Mouse (Mus musculus) forebrain, embryonic 10.5 days (tissue): ENCODE data around the gene Dusp2. TPM values are rescaled to one million over a fixed set of nuclear protein-coding genes. Genes with fewer than 3 reads are reported as not detected.

ENCODE experiments used
- DNase-seq: peaks from one replicate; pipeline ENCODE4 v3.0.0-alpha.2; 2017; ENCODE audit warnings: low spot score; ENCODE audit errors: extremely low spot score
- H3K27ac ChIP-seq: fragments of 300-500 bp; sonication (generic); 2 replicates; pipeline ENCODE4 v1.5.1; 2016; ENCODE audit warnings: mild to moderate bottlenecking
- H3K27me3 ChIP-seq: fragments of 300-500 bp; sonication (generic); 2 replicates; pipeline ENCODE4 v1.6.1; 2016; ENCODE audit warnings: mild to moderate bottlenecking; ENCODE audit not compliant: poor library complexity, severe bottlenecking
- H3K36me3 ChIP-seq: fragments of 300-500 bp; sonication (generic); replicated peaks from 2 replicates; pipeline ENCODE4 v1.6.1; 2016; ENCODE audit warnings: mild to moderate bottlenecking, moderate library complexity
- H3K4me1 ChIP-seq: fragments of 300-500 bp; sonication (generic); 2 replicates; pipeline ENCODE4 v1.6.1; 2016
- H3K4me3 ChIP-seq: fragments of 300-500 bp; sonication (generic); 2 replicates; pipeline ENCODE4 v1.5.1; 2016; ENCODE audit warnings: mild to moderate bottlenecking, moderate library complexity
- H3K9me3 ChIP-seq: fragments of 300-500 bp; sonication (generic); 2 replicates; pipeline ENCODE4 v1.6.1; 2016; ENCODE audit warnings: mild to moderate bottlenecking, moderate library complexity
- WGBS: fragments of 180-500 bp; shearing (Covaris S2); methylation state at CpG from one replicate; pipeline ENCODE4 v1.1.7; 2016; 5-methylcytosine and 5-hydroxymethylcytosine counted together
- polyA plus RNA-seq: library from polyadenylated mRNA; unstranded; fragments of >200 nt; fragmentation: Nextera tagmentation; extraction: Ambion mirVana; gene quantifications from 2 replicates; pipeline ENCODE4 v1.2.1, GENCODE M21; 2016

The Dusp2 gene
- polyA plus RNA-seq, 1 experiment from 2014 or later: 4.1 TPM

GRCm38 (mm10) chr2:127374131-127374530, 38.2 kb downstream of the Dusp2 start:
- DNase-seq: no peak
- H3K4me3 ChIP-seq: no peak overlapping the region
- H3K27me3 ChIP-seq: peaks cover 3% of the 10 kb centered on the region; the same call in 1 of the 2 replicates
- no peaks in the 10 kb centered on the region for H3K9me3 ChIP-seq
- H3K36me3 ChIP-seq: no peaks in the 10 kb centered on the region
- H3K27ac ChIP-seq: no peak overlapping the region
- WGBS: 91% methylated on average over 3 of the region's 3 CpGs
- peaks cover 25% of the 10 kb centered on the region for H3K4me1 ChIP-seq

GRCm38 (mm10) chr2:127375087-127375486, 39.1 kb downstream of the Dusp2 start:
- H3K27ac ChIP-seq: 0 out of 2 replicates have a peak overlapping the region, but pooled peaks have one; percentile 4
- 80% methylated on average over 3 of the region's 3 CpGs for whole genome bisulfite sequencing

GRCm38 (mm10) chr2:127375759-127376341, 39.9 kb downstream of the Dusp2 start:
- no peak overlapping the region for H3K4me3 ChIP-seq
- no peaks in the 10 kb centered on the region for H3K9me3 ChIP-seq
- 63% methylated on average over 7 of the region's 7 CpGs for WGBS
- no peak for DNase-seq
- H3K4me1 ChIP-seq: peaks cover 22% of the 10 kb centered on the region
- no peaks in the 10 kb centered on the region for H3K36me3 ChIP-seq
- H3K27me3 ChIP-seq: no peaks in the 10 kb centered on the region
- 0 out of 2 replicates have a peak overlapping the region, but pooled peaks have one; percentile 41 for H3K27ac ChIP-seq

More at GRCm38 (mm10) chr2:127375087-127375486, 39.1 kb downstream of the Dusp2 start:
- H3K9me3 ChIP-seq: no peaks in the 10 kb centered on the region
- no peaks in the 10 kb centered on the region for H3K27me3 ChIP-seq
- no peaks in the 10 kb centered on the region for H3K36me3 ChIP-seq
- H3K4me3 ChIP-seq: no peak overlapping the region
- peaks cover 25% of the 10 kb centered on the region for H3K4me1 ChIP-seq
- no peak for DNase-seq

GRCm38 (mm10) chr2:127376423-127377051, 40.6 kb downstream of the Dusp2 start:
- H3K27me3 ChIP-seq: no peaks in the 10 kb centered on the region
- H3K4me1 ChIP-seq: peaks cover 15% of the 10 kb centered on the region
- H3K27ac ChIP-seq: no peak overlapping the region
- DNase-seq: no peak
- no peak overlapping the region for H3K4me3 ChIP-seq
- H3K9me3 ChIP-seq: no peaks in the 10 kb centered on the region
- H3K36me3 ChIP-seq: no peaks in the 10 kb centered on the region
- WGBS: 78% methylated on average over 6 of the region's 6 CpGs

GRCm38 (mm10) chr2:127377942-127378610, 42.1 kb downstream of the Dusp2 start:
- Histone ChIP-seq H3K27me3 (no peaks in the 10 kb centered on the region), H3K27ac (no peak overlapping the region), H3K36me3 (no peaks in the 10 kb centered on the region), H3K4me3 (no peak overlapping the region), H3K9me3 (no peaks in the 10 kb centered on the region), H3K4me1 (peaks cover 14% of the 10 kb centered on the region)
- 71% methylated on average over 7 of the region's 7 CpGs for WGBS
- no peak for DNase-seq

- Histone ChIP-seq H3K4me3 (no peak overlapping the region), H3K4me1 (peaks cover 14% of the 10 kb centered on the region), H3K36me3 (no peaks in the 10 kb centered on the region), H3K27ac (no peak overlapping the region), H3K9me3 (no peaks in the 10 kb centered on the region), H3K27me3 (no peaks in the 10 kb centered on the region)
- no peak for DNase-seq
- 80% methylated on average over 7 of the region's 7 CpGs for WGBS
Measured at GRCm38 (mm10) chr2:127378611-127378990, 42.6 kb downstream of the Dusp2 start.

- H3K9me3 ChIP-seq: no peaks in the 10 kb centered on the region
- no peaks in the 10 kb centered on the region for H3K36me3 ChIP-seq
- 87% methylated on average over 3 of the region's 3 CpGs for WGBS
- H3K4me3 ChIP-seq: no peak overlapping the region
- DNase-seq: no peak
- no peak overlapping the region for H3K27ac ChIP-seq
- H3K27me3 ChIP-seq: no peaks in the 10 kb centered on the region
- peaks cover 14% of the 10 kb centered on the region for H3K4me1 ChIP-seq
Measured at GRCm38 (mm10) chr2:127379250-127379649, 43.3 kb downstream of the Dusp2 start.

GRCm38 (mm10) chr2:127383881-127384280, 47.9 kb downstream of the Dusp2 start:
- WGBS: 78% methylated on average over 7 of the region's 7 CpGs
- H3K4me1 ChIP-seq: no peaks in the 10 kb centered on the region
- no peaks in the 10 kb centered on the region for H3K27me3 ChIP-seq
- H3K4me3 ChIP-seq: no peak overlapping the region
- no peaks in the 10 kb centered on the region for H3K36me3 ChIP-seq
- H3K9me3 ChIP-seq: no peaks in the 10 kb centered on the region
- DNase-seq: no peak
- H3K27ac ChIP-seq: no peak overlapping the region

GRCm38 (mm10) chr2:127387521-127387920, 51.6 kb downstream of the Dusp2 start:
- H3K4me1 ChIP-seq: no peaks in the 10 kb centered on the region
- H3K27me3 ChIP-seq: no peaks in the 10 kb centered on the region
- no peak for DNase-seq
- H3K27ac ChIP-seq: no peak overlapping the region
- H3K9me3 ChIP-seq: no peaks in the 10 kb centered on the region
- 90% methylated on average over 2 of the region's 2 CpGs for WGBS
- H3K4me3 ChIP-seq: no peak overlapping the region
- H3K36me3 ChIP-seq: no peaks in the 10 kb centered on the region

Other genes with a start within 250 kb of the Dusp2 start
- 124 and 126 TPM in 2 replicates for gene Ncaph, start 202.2 kb upstream of the Dusp2 start, polyA plus RNA-seq
- 17.6 and 18.3 TPM in 2 replicates for gene Itpripl1, start 192.7 kb upstream of the Dusp2 start, polyA plus RNA-seq
- gene 1810024B03Rik, start 127.9 kb upstream of the Dusp2 start, polyA plus RNA-seq: 2.5 and 3.2 TPM in 2 replicates
- gene Snrnp200, start 127.8 kb upstream of the Dusp2 start, polyA plus RNA-seq: 112 and 115 TPM in 2 replicates
- gene Ciao1, start 88.3 kb upstream of the Dusp2 start, polyA plus RNA-seq: 44.3 and 50.5 TPM in 2 replicates
- gene Tmem127, start 88.3 kb upstream of the Dusp2 start, polyA plus RNA-seq: 22.5 and 24.4 TPM in 2 replicates
- 85.6 and 88.1 TPM in 2 replicates for gene Stard7, start 65.9 kb upstream of the Dusp2 start, polyA plus RNA-seq
- gene Astl, start 2.5 kb downstream of the Dusp2 start, polyA plus RNA-seq: not detected in 2 replicates
- 2.3 and 3.2 TPM in 2 replicates for gene Adra2b, start 27.0 kb downstream of the Dusp2 start, polyA plus RNA-seq
- gene Gpat2, start 89.0 kb downstream of the Dusp2 start, polyA plus RNA-seq: 0.14 and 0.21 TPM in 2 replicates
- 20.5 and 23.8 TPM in 2 replicates for gene Fahd2a, start 108.4 kb downstream of the Dusp2 start, polyA plus RNA-seq
- gene Kcnip3, start 185.9 kb downstream of the Dusp2 start, polyA plus RNA-seq: 2.1 TPM in 2 replicates
- 1.0 and 1.4 TPM in 2 replicates for gene Prom2, start 205.3 kb downstream of the Dusp2 start, polyA plus RNA-seq